Mouse (Mus musculus): Measurements from ENCODE around the gene Rpl11. TPM values are rescaled to one million over a fixed set of nuclear protein-coding genes. Genes with fewer than 3 reads are reported as not detected.

Rpl11 gene
- polyA plus RNA-seq, 1 experiment from 2014 or later = 486 TPM

DNA sequence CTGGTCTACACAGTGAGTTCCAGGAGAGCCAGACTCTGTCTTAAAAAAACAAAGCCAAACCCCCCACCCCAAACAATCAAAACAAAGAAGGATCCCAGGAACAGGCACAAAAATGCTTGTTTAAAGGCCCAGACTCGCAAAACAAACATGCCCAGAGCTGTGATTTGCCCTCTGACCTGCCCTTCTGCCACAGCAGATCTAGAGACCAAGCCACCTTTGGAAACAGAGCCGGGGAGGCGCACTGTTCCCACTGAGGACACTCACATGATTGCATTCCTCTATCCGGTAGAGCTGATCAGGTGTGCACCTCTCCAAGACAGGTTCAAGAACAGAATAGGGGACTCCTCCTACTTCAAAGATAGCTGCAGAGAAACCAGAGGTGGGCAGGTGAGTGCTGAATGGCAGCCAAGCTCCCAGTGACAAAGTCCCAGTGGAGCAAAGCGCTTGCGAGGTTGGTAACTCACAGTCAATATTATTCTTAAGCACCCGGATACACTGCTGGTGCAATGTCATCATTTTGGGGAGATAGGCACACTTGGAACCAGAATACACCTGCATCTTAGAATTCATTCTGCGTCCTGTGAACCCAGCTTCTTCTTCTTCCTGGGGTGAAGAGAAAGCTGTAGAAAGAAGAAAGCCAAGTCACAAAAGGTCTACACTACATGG is 44.3 kb downstream of the Rpl11 start:
- Histone ChIP-seq H3K4me1 (no peaks in the 10 kb centered on the region), H3K27ac (replicated peaks) (no peak overlapping the region), H3K4me3 (no peak overlapping the region), H3K9me3 (replicated peaks) (no peaks in the 10 kb centered on the region), H3K27me3 (ENCODE audit: low read depth, poor library complexity, severe bottlenecking) (no peaks in the 10 kb centered on the region), H3K36me3 (peaks cover 97% of the 10 kb centered on the region)
- 85% methylated on average over 8 of the region's 8 CpGs for WGBS
- no peak for DNase-seq (ENCODE audit: low spot score)

DNA sequence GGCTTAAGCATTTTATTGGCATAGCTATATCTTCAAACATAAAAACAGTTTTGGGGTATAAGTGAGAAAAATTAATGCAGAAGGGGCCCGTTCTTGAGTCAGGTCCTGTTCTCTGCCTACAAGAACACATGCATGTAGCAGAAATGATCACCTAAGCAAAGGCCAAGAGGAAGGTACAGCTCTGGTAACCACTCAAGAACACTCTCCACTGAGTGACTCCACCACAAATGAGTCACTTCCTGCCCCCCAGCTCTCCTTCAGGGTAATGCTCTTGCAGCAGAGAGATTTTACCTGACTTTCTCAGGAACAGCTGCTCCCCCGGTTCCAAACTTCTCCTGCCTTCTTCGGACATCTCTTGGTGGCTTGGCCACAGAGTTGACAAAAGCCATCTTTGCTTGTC is 46.4 kb downstream of the Rpl11 start:
- Histone ChIP-seq H3K4me3 (no peak overlapping the region), H3K4me1 (no peaks in the 10 kb centered on the region), H3K27ac (replicated peaks) (no peak overlapping the region), H3K27me3 (ENCODE audit: low read depth, poor library complexity, severe bottlenecking) (no peaks in the 10 kb centered on the region), H3K9me3 (replicated peaks) (no peaks in the 10 kb centered on the region), H3K36me3 (peaks cover 99% of the 10 kb centered on the region)
- 95% methylated on average over 3 of the region's 3 CpGs for WGBS
- DNase-seq (ENCODE audit: low spot score) = no peak

DNA sequence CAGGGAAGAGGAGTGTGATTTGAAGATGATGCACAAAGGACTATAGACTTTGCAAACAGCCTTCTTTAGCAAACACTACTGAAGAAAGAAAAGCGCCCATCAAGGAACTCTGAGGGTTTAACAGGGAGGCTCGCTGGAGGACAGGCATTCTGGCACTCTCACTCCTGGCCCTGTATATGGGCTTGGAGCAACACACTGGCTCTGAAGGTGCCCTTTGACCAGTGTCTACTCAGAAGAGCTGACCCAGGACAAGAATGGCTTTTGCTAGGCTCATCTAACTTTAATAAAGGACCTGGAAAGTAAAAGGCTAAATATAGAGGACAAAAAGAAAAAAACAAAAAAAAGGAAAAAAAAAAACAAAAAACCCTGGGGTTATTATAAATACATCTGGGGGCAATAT is 48.3 kb downstream of the Rpl11 start:
- Histone ChIP-seq H3K27me3 (ENCODE audit: low read depth, poor library complexity, severe bottlenecking) (no peaks in the 10 kb centered on the region), H3K36me3 (peaks cover 90% of the 10 kb centered on the region), H3K4me3 (no peak overlapping the region), H3K4me1 (no peaks in the 10 kb centered on the region), H3K9me3 (replicated peaks) (no peaks in the 10 kb centered on the region), H3K27ac (replicated peaks) (no peak overlapping the region)
- DNase-seq (ENCODE audit: low spot score) = no peak
- 91% methylated on average over 2 of the region's 2 CpGs for WGBS

DNA sequence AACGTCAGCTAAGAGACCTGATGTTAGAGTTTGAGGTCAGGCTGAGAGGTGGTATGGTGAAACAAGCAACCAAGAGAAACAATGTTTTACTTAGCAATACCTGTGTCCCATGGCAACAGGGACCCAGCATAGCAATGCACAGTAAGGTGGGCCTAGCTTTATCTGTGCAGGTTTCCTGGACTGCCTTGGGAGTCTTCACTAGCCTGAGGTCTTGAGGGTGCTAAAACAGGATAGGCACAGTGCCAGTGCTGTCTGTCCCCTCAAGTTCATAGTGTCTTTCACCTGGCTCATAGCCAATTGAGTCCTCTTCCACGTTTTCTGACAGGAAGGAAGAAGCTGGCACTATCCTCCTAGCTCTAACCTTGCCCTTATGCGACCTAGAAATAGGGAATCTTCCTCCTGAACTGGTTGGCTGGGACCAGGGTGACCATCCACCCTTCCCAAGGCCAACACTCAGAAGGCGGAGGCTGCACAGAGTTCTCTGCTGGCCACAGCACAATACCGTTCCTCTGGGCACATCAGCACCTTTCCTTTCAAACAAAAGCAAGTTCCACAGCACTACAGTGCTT is 49.0 kb downstream of the Rpl11 start:
- H3K36me3 ChIP-seq = peaks cover 82% of the 10 kb centered on the region

DNA sequence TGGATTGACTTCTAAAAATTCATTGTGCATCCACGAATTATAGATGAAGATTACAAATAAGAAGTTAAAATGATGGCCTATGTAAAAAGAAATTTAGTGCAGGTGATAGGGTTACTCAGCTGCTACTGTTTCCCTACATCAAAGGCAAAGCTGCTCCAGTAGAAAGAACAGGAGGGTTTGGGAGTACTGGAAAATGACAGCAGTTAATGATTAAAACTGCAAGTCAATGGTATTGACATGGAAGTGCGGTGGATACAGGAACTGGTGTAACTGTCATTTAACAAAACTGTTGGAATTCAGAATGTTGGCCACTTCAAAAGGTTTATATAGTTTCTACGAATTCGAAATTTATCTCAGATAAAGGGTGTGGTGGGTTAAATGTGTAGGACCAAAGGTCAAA is 58.1 kb downstream of the Rpl11 start:
- H3K27me3 ChIP-seq (ENCODE audit: low read depth, poor library complexity, severe bottlenecking) = no peaks in the 10 kb centered on the region
- WGBS = 85% methylated on average over 4 of the region's 4 CpGs
- no peaks in the 10 kb centered on the region for H3K36me3 ChIP-seq
- H3K9me3 ChIP-seq (replicated peaks) = peaks cover 14% of the 10 kb centered on the region
- no peak overlapping the region for H3K27ac ChIP-seq (replicated peaks)
- DNase-seq (ENCODE audit: low spot score) = no peak
- H3K4me1 ChIP-seq = no peaks in the 10 kb centered on the region
- no peak overlapping the region for H3K4me3 ChIP-seq

More for the DNA sequence above, 49.0 kb downstream of the Rpl11 start:
- no peaks in the 10 kb centered on the region for H3K9me3 ChIP-seq (replicated peaks)
- WGBS = 94% methylated on average over 5 of the region's 5 CpGs
- no peaks in the 10 kb centered on the region for H3K27me3 ChIP-seq (ENCODE audit: low read depth, poor library complexity, severe bottlenecking)
- H3K27ac ChIP-seq (replicated peaks) = no peak overlapping the region
- DNase-seq (ENCODE audit: low spot score) = no peak
- H3K4me1 ChIP-seq = no peaks in the 10 kb centered on the region
- H3K4me3 ChIP-seq = no peak overlapping the region

DNA sequence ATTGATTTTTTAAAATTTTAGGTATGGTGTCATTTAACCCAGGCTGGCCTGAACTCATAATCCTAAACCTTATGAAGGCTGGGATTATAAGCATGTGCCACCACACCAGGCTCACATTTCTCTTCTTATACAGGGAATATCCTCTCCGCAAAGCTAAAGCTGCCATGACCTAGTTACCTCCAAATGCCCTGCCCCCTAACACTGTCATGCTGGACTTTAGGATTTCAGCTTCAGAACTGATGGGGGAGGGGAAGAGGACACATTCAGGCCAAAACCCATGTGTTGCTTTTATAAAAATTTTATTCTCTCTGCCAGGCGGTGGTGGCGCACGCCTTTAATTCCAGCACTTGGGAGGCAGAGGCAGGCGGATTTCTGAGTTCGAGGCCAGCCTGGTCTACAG is 59.3 kb downstream of the Rpl11 start:
- no peaks in the 10 kb centered on the region for H3K27me3 ChIP-seq (ENCODE audit: low read depth, poor library complexity, severe bottlenecking)
- no peaks in the 10 kb centered on the region for H3K36me3 ChIP-seq
- no peaks in the 10 kb centered on the region for H3K4me1 ChIP-seq
- H3K27ac ChIP-seq (replicated peaks) = no peak overlapping the region
- no peak overlapping the region for H3K4me3 ChIP-seq
- no peak for DNase-seq (ENCODE audit: low spot score)
- H3K9me3 ChIP-seq (replicated peaks) = peaks cover 14% of the 10 kb centered on the region
- 97% methylated on average over 6 of the region's 6 CpGs for WGBS

DNA sequence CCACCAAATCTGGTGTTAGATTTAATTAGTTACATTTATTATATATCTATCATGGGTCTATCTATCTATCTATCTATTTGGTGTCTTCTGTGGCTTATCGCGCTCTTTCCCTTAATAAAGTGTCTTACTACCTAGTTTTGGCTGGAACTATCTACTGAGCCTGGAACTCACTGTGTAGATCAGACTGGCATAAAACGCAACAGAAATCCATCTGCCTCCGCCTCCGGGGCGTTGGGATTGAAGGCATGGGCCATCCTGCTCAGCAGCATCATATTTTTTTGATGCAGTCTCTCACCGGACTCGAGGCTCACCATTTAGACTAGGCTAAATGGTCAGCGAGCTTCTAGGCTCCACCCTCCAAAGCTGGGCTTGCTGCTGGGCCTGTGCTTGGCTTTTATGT is 65.5 kb downstream of the Rpl11 start:
- WGBS = 69% methylated on average over 9 of the region's 9 CpGs
- Histone ChIP-seq H3K36me3 (peaks cover 28% of the 10 kb centered on the region), H3K4me1 (peaks cover 20% of the 10 kb centered on the region), H3K27me3 (ENCODE audit: low read depth, poor library complexity, severe bottlenecking) (no peaks in the 10 kb centered on the region), H3K27ac (replicated peaks) (peak overlapping the region; percentile 94), H3K9me3 (replicated peaks) (no peaks in the 10 kb centered on the region), H3K4me3 (peak overlapping the region; percentile 80)
- no peak for DNase-seq (ENCODE audit: low spot score)

DNA sequence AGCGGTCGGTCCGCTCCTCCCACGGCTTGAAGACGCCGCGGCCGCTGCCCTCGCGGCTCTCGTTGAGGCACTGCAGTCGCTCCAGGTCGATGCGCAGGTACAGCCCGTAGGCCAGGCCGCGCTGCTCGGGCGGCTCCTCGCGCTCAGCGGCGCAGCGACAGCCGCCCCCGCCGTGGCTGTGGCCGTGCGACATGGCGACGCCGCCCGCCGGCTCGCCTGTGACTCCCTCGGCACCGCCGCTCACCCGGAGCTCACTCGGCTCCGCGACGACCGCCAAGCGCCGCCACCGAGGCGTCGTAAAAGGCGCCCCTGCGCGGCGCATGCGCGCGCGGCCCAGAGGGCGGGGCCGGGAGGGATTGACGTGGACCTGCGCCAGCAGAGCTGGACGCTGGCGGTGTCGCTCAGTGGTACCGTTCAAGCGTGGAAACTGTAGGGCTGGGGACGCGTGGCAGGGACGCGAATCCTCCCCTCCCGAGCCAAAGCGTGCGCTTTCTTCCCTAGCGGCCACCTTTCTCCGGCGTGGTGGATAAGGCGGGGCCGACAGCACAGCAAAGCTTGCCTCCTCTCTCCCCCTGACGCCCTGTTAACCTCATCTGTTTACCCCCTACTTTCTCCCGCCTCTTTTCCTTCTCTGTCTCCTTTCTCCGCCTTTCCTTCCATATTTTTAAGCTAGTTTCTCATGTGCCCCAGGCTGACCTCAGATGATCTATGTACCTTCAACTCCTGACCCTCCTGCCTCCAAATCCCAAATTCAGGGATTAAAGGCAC is 66.1 kb downstream of the Rpl11 start, which contains the start of gene Pithd1:
TSS of gene Pithd1 (minus strand) at position 322 of the 768 bp plus-strand sequence.
- peak; percentile 93 for DNase-seq (ENCODE audit: low spot score)
- H3K4me3 ChIP-seq = peak within 1 kb of the TSS; percentile 80
- peaks cover 34% of the 10 kb centered on the region for H3K36me3 ChIP-seq
- H3K4me1 ChIP-seq = peaks cover 20% of the 10 kb centered on the region
- H3K27ac ChIP-seq (replicated peaks) = peak within 1 kb of the TSS; percentile 94
- no peaks in the 10 kb centered on the region for H3K27me3 ChIP-seq (ENCODE audit: low read depth, poor library complexity, severe bottlenecking)
- WGBS = under 1% methylated on average over 81 of the region's 81 CpGs
- H3K9me3 ChIP-seq (replicated peaks) = no peaks in the 10 kb centered on the region

DNA sequence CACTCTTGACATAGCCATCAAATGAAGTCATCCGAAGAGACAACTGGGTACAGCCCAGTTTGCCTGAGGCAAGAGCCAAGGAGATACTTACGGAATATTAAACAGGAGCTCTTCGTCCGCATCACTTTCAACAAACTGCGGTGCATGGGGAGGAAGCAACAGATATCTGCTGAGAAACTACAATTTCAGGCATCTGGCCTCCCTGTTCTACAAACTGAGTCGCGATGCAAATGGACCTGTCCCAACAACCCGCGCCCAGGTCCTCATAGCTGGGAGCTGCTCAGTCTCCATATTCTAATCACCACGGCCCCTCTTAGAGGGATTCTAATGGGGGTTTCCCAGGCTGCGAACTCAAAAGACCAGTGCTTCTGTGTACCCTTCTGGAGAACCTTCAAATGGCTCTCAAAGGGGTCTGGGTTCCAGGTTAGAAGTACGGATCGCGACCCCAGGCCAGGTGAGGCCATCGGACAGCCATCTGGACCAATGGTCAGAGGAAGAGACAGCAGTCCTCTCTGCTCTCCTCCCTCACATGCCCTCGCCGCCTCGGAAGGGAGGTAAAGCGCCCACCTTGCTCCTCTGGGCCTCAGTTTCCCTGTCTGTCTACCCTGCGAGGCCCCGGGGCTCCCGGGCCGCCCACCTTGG is 66.8 kb downstream of the Rpl11 start:
- Histone ChIP-seq H3K4me1 (peaks cover 20% of the 10 kb centered on the region), H3K9me3 (replicated peaks) (no peaks in the 10 kb centered on the region), H3K27ac (replicated peaks) (peak overlapping the region; percentile 94), H3K4me3 (peak overlapping the region; percentile 80), H3K27me3 (ENCODE audit: low read depth, poor library complexity, severe bottlenecking) (no peaks in the 10 kb centered on the region), H3K36me3 (peaks cover 40% of the 10 kb centered on the region)
- DNase-seq (ENCODE audit: low spot score) = no peak
- 7% methylated on average over 23 of the region's 23 CpGs for WGBS

DNA sequence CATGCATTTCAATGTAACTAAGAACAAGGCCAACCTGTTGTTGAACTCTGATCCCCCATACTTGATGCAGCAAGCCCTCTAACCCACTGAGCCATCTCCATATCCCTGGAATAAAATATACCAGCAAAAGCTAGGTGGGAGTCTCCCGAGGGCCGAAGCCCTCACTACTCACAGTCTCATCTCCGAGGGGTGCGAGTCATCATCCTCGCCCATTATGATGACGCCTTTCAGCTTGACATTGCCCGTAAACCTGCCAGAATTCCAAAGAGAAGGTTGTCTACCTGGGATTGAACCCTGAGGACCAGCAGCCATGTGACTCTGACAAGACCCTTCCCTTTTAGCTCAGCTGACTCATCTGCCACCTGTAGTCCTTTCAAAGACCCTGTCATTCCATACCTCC is 67.5 kb downstream of the Rpl11 start:
- no peak for DNase-seq (ENCODE audit: low spot score)
- 94% methylated on average over 7 of the region's 7 CpGs for WGBS
- H3K36me3 ChIP-seq = peaks cover 45% of the 10 kb centered on the region
- peak overlapping the region; percentile 80 for H3K4me3 ChIP-seq
- H3K4me1 ChIP-seq = peaks cover 20% of the 10 kb centered on the region
- no peaks in the 10 kb centered on the region for H3K27me3 ChIP-seq (ENCODE audit: low read depth, poor library complexity, severe bottlenecking)
- no peak overlapping the region for H3K27ac ChIP-seq (replicated peaks)
- H3K9me3 ChIP-seq (replicated peaks) = no peaks in the 10 kb centered on the region

DNA sequence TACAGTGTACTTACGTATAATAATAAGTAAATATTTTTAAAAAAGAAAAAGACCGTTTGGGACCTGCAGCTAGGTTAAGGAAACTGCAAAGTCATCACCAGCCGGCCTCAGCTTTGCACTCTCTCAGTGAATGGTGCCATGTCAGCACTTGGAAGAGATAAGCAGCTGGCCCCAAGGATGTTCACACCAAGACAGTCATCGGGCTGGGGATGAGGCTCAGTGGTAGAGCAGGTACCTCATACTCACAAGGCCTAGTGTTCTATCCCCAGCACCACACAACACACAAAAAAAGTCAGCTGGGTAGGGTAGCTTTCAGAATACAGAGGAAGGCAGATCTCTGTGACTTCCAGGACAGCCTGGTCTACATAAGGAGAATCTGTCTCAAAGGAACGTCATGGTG is 68.0 kb downstream of the Rpl11 start:
- 0 out of 2 replicates have a peak overlapping the region, but pooled peaks have one; percentile 80 for H3K4me3 ChIP-seq
- peaks cover 50% of the 10 kb centered on the region for H3K36me3 ChIP-seq
- no peak overlapping the region for H3K27ac ChIP-seq (replicated peaks)
- WGBS = 90% methylated on average over 5 of the region's 5 CpGs
- H3K4me1 ChIP-seq = peaks cover 20% of the 10 kb centered on the region
- no peaks in the 10 kb centered on the region for H3K27me3 ChIP-seq (ENCODE audit: low read depth, poor library complexity, severe bottlenecking)
- H3K9me3 ChIP-seq (replicated peaks) = no peaks in the 10 kb centered on the region
- DNase-seq (ENCODE audit: low spot score) = no peak

DNA sequence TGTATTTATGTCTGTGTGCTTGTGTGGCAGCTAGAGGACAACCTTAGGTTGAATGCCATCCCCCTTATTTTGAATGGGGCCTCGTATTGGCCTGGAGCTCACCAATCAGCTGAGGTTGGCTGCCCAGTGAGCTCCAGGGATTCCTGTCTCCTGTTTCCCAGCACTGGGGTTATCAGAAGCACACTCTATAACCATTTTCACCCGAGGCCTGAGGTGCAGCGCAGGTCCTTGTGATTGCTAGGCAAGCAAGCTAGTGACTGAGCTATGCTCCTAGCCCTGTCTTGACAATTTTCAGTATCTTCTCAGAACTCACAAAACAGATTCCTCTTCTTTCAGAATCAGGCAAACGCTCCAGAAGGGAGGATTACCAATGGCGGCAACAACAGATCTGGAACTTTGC is 68.7 kb downstream of the Rpl11 start:
- Histone ChIP-seq H3K36me3 (peaks cover 53% of the 10 kb centered on the region), H3K4me1 (peaks cover 20% of the 10 kb centered on the region), H3K4me3 (no peak overlapping the region), H3K27ac (replicated peaks) (no peak overlapping the region), H3K27me3 (ENCODE audit: low read depth, poor library complexity, severe bottlenecking) (no peaks in the 10 kb centered on the region), H3K9me3 (replicated peaks) (no peaks in the 10 kb centered on the region)
- WGBS = 90% methylated on average over 5 of the region's 5 CpGs
- DNase-seq (ENCODE audit: low spot score) = no peak
